ENCODE assay signal across 14 mouse cellular contexts in the genomic region with DNA sequence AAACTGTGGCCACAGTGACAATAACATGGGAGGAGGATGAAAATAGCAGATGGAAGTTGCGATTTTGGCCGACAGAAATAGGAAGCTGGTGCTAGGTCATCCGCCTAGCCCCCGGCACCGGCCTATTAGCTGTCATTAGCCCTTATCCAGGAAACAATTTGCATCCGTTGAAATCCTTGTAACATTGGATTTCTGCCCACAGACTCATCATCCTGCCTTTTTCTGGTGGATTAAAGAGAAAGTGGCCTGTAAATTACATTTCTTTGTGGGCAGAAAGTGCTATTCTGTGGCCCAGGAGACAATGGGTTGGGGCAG.
DNase-seq lines count a peak whose midpoint lies in the region; ATAC-seq and TF ChIP-seq lines count a peak whose summit lies in the region.
"Had no signal": no experiment of that assay in that cellular context is flagged by ENCODE, and none has a peak within 500 bp of the region (broad histone marks: within the 10 kb centered on the region; RNA-seq: fewer than 3 reads in every experiment).

No protein-coding gene starts in this region.

- H3K27ac ChIP-seq in forebrain, embryonic 12.5 days, result peak overlapping the region; percentile 78; the same call in 1 of the 2 replicates
- no peak overlapping the region for H3K27ac ChIP-seq in forebrain, embryonic 10.5 days
- H3K27ac ChIP-seq in kidney, adult 2 months (ENCODE audit: insufficient read depth, low read depth, low read length), result no peak overlapping the region
- H3K27ac ChIP-seq in forebrain, embryonic 14.5 days (ENCODE audit: low read depth, low read length), result peak overlapping the region; percentile 63; the same call in 1 of the 2 replicates
- H3K27ac ChIP-seq: liver, embryonic 15.5 days had no signal

- H3K9me3 ChIP-seq in forebrain, embryonic 12.5 days, result no peaks in the 10 kb centered on the region
- H3K9me3 ChIP-seq in forebrain, embryonic 10.5 days, result no peaks in the 10 kb centered on the region; the same call in 1 of the 2 replicates
- no peaks in the 10 kb centered on the region for H3K9me3 ChIP-seq in forebrain, embryonic 14.5 days (replicated peaks; ENCODE audit: control insufficient read depth, low read length)
- H3K9me3 ChIP-seq: liver, embryonic 15.5 days had no signal

- no peak overlapping the region for H3K4me2 ChIP-seq in forebrain, embryonic 12.5 days
- no peak overlapping the region for H3K4me2 ChIP-seq in forebrain, embryonic 14.5 days (ENCODE audit: low read length)
- H3K4me2 ChIP-seq: liver, embryonic 15.5 days had no signal

- WGBS in forebrain, embryonic 12.5 days, result 40% methylated on average over 6 of the region's 6 CpGs
- WGBS in forebrain, embryonic 10.5 days, result 84% methylated on average over 6 of the region's 6 CpGs
- WGBS in kidney, adult 2 months, result 43% methylated on average over 6 of the region's 6 CpGs
- 21% methylated on average over 6 of the region's 6 CpGs for WGBS in forebrain, embryonic 14.5 days

- no peak overlapping the region for H3K4me3 ChIP-seq in forebrain, embryonic 12.5 days (replicated peaks)
- H3K4me3 ChIP-seq in forebrain, embryonic 10.5 days, result no peak overlapping the region
- no peak overlapping the region for H3K4me3 ChIP-seq in kidney, adult 2 months (ENCODE audit: insufficient read depth, low read depth, low read length)
- H3K4me3 ChIP-seq in forebrain, embryonic 14.5 days (ENCODE audit: low read depth, low read length), result no peak overlapping the region
- H3K4me3 ChIP-seq: liver, embryonic 15.5 days had no signal

- no peak overlapping the region for H3K9ac ChIP-seq in forebrain, embryonic 12.5 days
- no peak overlapping the region for H3K9ac ChIP-seq in forebrain, embryonic 14.5 days (ENCODE audit: low read length)
- H3K9ac ChIP-seq: liver, embryonic 15.5 days had no signal

- no peak for TF ChIP-seq CTCF in kidney, adult 2 months (conservative IDR thresholded peaks at IDR 0.05; ENCODE audit: insufficient read depth, insufficient read length, low read depth, low read length)

- DNase-seq in forebrain, embryonic 10.5 days (ENCODE audit: extremely low spot score, low spot score), result no peak
- peak; percentile 26 to 31 for DNase-seq in kidney, postnatal 4 days
- no peak for DNase-seq in kidney, adult 2 months
- DNase-seq in MN1 (ENCODE audit: low spot score), result peak; percentile 69
- DNase-seq in forebrain, embryonic 14.5 days (ENCODE audit: low spot score), result peak; percentile 62
- DNase-seq in frontal cortex, postnatal 25 days (ENCODE audit: low spot score in 2 of 2), result no peak
- no peak for DNase-seq in cerebellum, adult 18-20 months
- DNase-seq: lung, postnatal 4 days; right cerebral cortex, postnatal 4 days; thymus, postnatal 36 days had no signal

- H3K4me1 ChIP-seq in forebrain, embryonic 12.5 days, result peaks cover 29% of the 10 kb centered on the region
- H3K4me1 ChIP-seq in forebrain, embryonic 10.5 days, result peaks cover 26% of the 10 kb centered on the region
- H3K4me1 ChIP-seq in kidney, adult 2 months (ENCODE audit: control insufficient read depth, insufficient read depth, low read length), result no peaks in the 10 kb centered on the region
- H3K4me1 ChIP-seq in forebrain, embryonic 14.5 days (ENCODE audit: control insufficient read depth, insufficient read depth, low read length), result peaks cover 8% of the 10 kb centered on the region
- H3K4me1 ChIP-seq: liver, embryonic 15.5 days had no signal

- ATAC-seq in forebrain, embryonic 12.5 days (ENCODE audit: low FRiP score), result no peak
- peak; percentile 21; the same call in 1 of the 2 replicates for ATAC-seq in forebrain, embryonic 14.5 days
- ATAC-seq: activated CD4-positive, CD25-positive, alpha-beta regulatory T cell, adult 4 months; intestine, embryonic 16.5 days had no signal

- H3K27me3 ChIP-seq in forebrain, embryonic 12.5 days, result 0 out of 2 replicates have a peak, but pooled peaks cover 6% of the 10 kb centered on the region
- H3K27me3 ChIP-seq in forebrain, embryonic 10.5 days (ENCODE audit: poor library complexity, severe bottlenecking), result no peaks in the 10 kb centered on the region
- no peaks in the 10 kb centered on the region for H3K27me3 ChIP-seq in kidney, adult 2 months (replicated peaks; ENCODE audit: control insufficient read depth, insufficient read depth, low read length)
- no peaks in the 10 kb centered on the region for H3K27me3 ChIP-seq in forebrain, embryonic 14.5 days (replicated peaks; ENCODE audit: control insufficient read depth, insufficient read depth, low read length)
- H3K27me3 ChIP-seq: liver, embryonic 15.5 days had no signal

- no peaks in the 10 kb centered on the region for H3K36me3 ChIP-seq in forebrain, embryonic 12.5 days (replicated peaks)
- H3K36me3 ChIP-seq in forebrain, embryonic 10.5 days (replicated peaks), result no peaks in the 10 kb centered on the region
- H3K36me3 ChIP-seq in kidney, adult 2 months (ENCODE audit: control insufficient read depth, insufficient read depth, low read length), result no peaks in the 10 kb centered on the region
- H3K36me3 ChIP-seq in forebrain, embryonic 14.5 days (ENCODE audit: control insufficient read depth, insufficient read depth, low read length), result no peaks in the 10 kb centered on the region
- H3K36me3 ChIP-seq: liver, embryonic 15.5 days had no signal

- no peak for TF ChIP-seq POLR2A in kidney, adult 2 months (IDR thresholded peaks at IDR 0.05; ENCODE audit: low read depth, low read length)

Comparison
In these comparisons a context has a peak if more than half of its experiments do, and no peak if none do; other contexts are left out.
1. H3K27ac ChIP-seq: peak in forebrain, embryonic 12.5 days (single experiment) and forebrain, embryonic 14.5 days (single experiment); none in forebrain, embryonic 10.5 days (single experiment) and kidney, adult 2 months (single experiment).
2. DNase-seq: peak in kidney, postnatal 4 days (2 of 2), MN1 (single experiment) and forebrain, embryonic 14.5 days (single experiment); none in forebrain, embryonic 10.5 days (single experiment), kidney, adult 2 months (single experiment), frontal cortex, postnatal 25 days (0 of 2) and cerebellum, adult 18-20 months (0 of 2).